Mouse (Mus musculus) C2C12 (cell line): ENCODE results near the gene Nup50. TPM values are rescaled to one million over a fixed set of nuclear protein-coding genes. Genes with fewer than 3 reads are reported as not detected.
"Not testable (repeated sequence)": the region's sequence is repeated elsewhere in the genome, so short reads cannot be mapped to it uniquely, and the experiment has no call there.

ENCODE experiments used
- H3K27me3 ChIP-seq: one replicate; pipeline ENCODE4 v1.6.1; 2011; ENCODE audit not compliant: control insufficient read depth, insufficient read depth, insufficient read length
- H3K36me3 ChIP-seq: one replicate; pipeline ENCODE4 v1.6.1; 2011; ENCODE audit not compliant: control insufficient read depth, insufficient read depth
- H3K4me3 ChIP-seq: one replicate; pipeline ENCODE4 v1.5.1; 2011; ENCODE audit warnings: mild to moderate bottlenecking, control low read depth; ENCODE audit not compliant: poor library complexity, insufficient read depth, severe bottlenecking
- H3K79me2 ChIP-seq: one replicate; pipeline ENCODE4 v1.6.1; 2011; ENCODE audit not compliant: control insufficient read depth, insufficient read depth
- H3K79me3 ChIP-seq: one replicate; pipeline ENCODE4 v1.6.1; 2011; ENCODE audit warnings: low read depth, control low read depth
- H3ac ChIP-seq: one replicate; pipeline ENCODE3; 2011; ENCODE audit warnings: low read depth; ENCODE audit not compliant: control insufficient read depth, insufficient read length
- CEBPB ChIP-seq: IDR thresholded peaks from one replicate; pipeline ENCODE4 v1.6.1; 2011; ENCODE audit warnings: low read depth, mild to moderate bottlenecking, control low read depth, moderate library complexity
- CTCF ChIP-seq: IDR thresholded peaks from one replicate; pipeline ENCODE4 v1.5.1; 2011; ENCODE audit not compliant: control insufficient read depth, insufficient read depth, insufficient read length
- FOSL1 ChIP-seq: IDR thresholded peaks from one replicate; pipeline ENCODE4 v1.8.0; 2011; ENCODE audit warnings: mild to moderate bottlenecking, low read length; ENCODE audit not compliant: poor library complexity, insufficient read depth, severe bottlenecking
- MAX ChIP-seq: IDR thresholded peaks from one replicate; pipeline ENCODE4 v1.6.1; 2011; ENCODE audit warnings: mild to moderate bottlenecking, control low read depth
- MYOD1 ChIP-seq: IDR thresholded peaks from one replicate; pipeline ENCODE4 v1.6.1; 2011; ENCODE audit warnings: low read depth; ENCODE audit not compliant: control insufficient read depth, insufficient read length
- MYOG ChIP-seq: IDR thresholded peaks from one replicate; pipeline ENCODE4 v1.6.1; 2011; ENCODE audit not compliant: control insufficient read depth, insufficient read length; ENCODE audit errors: extremely low read depth
- USF1 ChIP-seq: IDR thresholded peaks from one replicate; pipeline ENCODE4 v1.6.1; 2011; ENCODE audit warnings: low read depth, mild to moderate bottlenecking, control low read depth, moderate library complexity
- polyA plus RNA-seq: library from polyadenylated mRNA; unstranded; fragments of >200 nt; fragmentation: generic; extraction: Trizol; gene quantifications from one replicate; pipeline ENCODE4 v1.2.1, GENCODE M21; 2012; ENCODE audit warnings: missing spikeins

Nup50 gene
- polyA plus RNA-seq, 1 experiment, result 54.0 TPM

DNA sequence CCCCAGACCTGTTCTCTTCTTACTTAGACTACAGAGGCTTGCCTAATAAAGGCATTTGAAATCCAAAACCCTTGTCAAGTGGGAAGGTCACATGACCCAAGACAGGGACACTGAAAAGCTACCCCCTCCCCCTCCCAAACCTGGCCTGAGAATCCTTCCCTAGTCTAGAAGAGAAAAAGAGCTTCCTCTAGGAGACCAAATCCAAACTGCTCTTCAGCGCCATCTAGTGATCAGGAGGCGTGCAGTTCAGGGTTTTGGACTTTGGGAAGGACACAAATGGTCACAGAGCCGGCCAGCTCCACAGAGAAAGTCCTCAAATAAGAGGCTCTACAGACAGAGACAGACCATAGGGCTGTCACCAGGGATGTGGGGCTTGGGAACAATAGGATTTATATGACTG lies 31.6 kb upstream of the Nup50 start:
- no peak for TF ChIP-seq FOSL1
- peak; percentile 76 for TF ChIP-seq CTCF
- TF ChIP-seq CEBPB, result no peak
- TF ChIP-seq MAX, result no peak
- Histone ChIP-seq H3K79me3 (no peaks in the 10 kb centered on the region), H3ac (no peak overlapping the region), H3K4me3 (no peak overlapping the region), H3K36me3 (no peaks in the 10 kb centered on the region), H3K27me3 (peaks cover 28% of the 10 kb centered on the region), H3K79me2 (no peaks in the 10 kb centered on the region)

DNA sequence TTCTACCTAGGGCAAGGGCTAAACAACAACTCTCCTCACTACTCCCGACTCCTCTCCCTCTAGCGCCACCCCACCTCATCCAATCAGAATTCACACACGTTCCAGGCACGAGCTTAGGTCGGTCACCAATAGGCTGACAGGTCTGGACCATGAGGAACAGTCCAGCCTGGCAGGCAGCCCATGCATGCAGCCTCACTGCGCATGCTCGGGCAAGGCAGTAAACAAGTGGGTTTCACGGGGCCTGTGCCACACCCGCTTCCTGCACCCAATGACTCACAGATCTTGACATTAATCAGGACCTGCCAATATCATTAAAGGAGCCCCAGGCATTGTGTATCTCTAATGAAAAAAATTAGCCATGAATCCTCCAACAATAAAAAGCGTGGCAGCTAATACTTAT lies 27.0 kb upstream of the Nup50 start:
- H3ac ChIP-seq, H3K36me3 ChIP-seq, H3K4me3 ChIP-seq, H3K79me3 ChIP-seq, H3K79me2 ChIP-seq: not testable (repeated sequence)
- peaks cover 27% of the 10 kb centered on the region for H3K27me3 ChIP-seq

DNA sequence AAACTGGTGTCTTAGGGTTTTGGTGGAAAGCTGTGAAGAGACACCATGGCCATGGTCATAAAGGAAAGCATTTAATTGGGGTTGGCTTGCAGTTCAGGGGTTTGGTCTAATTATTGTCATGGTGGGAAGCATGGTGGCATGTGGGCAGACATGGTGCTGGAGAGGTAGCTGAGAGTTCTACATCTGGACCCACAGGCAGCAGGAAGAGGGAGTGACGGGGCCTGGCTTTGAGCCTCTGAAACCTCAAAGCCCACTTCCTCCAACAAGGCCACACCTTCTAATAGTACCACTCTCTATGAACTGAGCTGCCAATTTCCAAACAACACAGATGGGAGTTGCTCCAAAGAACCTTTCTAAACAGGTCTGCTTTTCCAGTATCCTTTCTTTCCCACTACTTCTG lies 26.5 kb upstream of the Nup50 start:
- H3ac ChIP-seq, result no peak overlapping the region
- TF ChIP-seq MYOD1, result no peak
- TF ChIP-seq USF1, result no peak
- no peak for TF ChIP-seq CEBPB

DNA sequence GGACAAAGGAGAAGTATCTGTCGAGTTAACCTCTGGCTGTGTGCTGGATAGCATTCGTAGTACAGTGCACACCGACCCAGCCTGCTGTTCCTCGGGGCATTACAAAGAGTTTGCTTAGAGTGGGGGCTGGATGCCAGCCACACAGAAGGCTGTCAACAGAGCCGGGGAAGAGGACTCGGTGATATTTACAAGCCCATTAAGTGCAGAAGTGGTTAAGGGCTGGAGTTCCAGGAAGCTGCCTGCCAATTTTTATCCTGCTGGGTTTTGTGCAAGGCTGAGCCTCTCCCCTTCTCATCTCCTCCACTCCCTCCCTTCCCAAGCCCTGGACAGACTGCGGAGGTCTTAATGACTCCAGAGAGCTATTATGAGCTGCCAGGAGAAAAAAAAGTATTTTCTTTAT lies 25.1 kb upstream of the Nup50 start:
- Histone ChIP-seq H3K79me2 (no peaks in the 10 kb centered on the region), H3K36me3 (no peaks in the 10 kb centered on the region), H3K27me3 (peaks cover 36% of the 10 kb centered on the region), H3ac (no peak overlapping the region), H3K4me3 (no peak overlapping the region), H3K79me3 (no peaks in the 10 kb centered on the region)
- TF ChIP-seq MYOG, result no peak
- no peak for TF ChIP-seq USF1
- no peak for TF ChIP-seq MYOD1
- TF ChIP-seq CTCF, result no peak
- no peak for TF ChIP-seq FOSL1
- TF ChIP-seq MAX, result no peak
- no peak for TF ChIP-seq CEBPB

More for the DNA sequence above, 26.5 kb upstream of the Nup50 start:
- no peaks in the 10 kb centered on the region for H3K36me3 ChIP-seq
- peaks cover 27% of the 10 kb centered on the region for H3K27me3 ChIP-seq
- no peak overlapping the region for H3K4me3 ChIP-seq
- no peaks in the 10 kb centered on the region for H3K79me2 ChIP-seq
- no peaks in the 10 kb centered on the region for H3K79me3 ChIP-seq

DNA sequence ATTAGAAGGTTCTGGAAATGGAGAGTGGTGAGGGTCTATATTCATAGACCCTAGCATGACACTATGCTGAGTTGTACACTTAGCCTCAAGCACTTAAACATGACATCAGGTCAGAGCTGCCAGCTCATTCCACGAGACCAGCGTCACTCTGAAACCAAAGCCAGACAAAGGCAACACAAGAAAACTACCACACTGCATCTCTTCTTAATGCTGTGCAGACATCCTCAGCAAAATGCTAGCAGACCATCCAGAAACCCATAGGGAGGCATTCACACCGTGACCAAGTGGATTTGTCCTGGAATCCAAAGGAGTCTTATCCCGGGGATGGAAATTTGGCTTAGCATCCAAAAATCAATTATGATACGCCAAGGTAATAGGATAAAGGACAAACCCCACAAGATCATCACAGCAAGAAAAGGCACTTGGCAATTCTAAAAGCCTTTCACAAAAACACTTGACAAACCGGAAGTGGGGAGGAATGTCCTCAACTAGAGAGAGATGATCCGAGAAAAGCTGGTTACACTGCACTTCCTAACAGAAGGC lies 19.3 kb upstream of the Nup50 start:
- Histone ChIP-seq H3K79me2 (no peaks in the 10 kb centered on the region), H3ac (no peak overlapping the region), H3K4me3 (no peak overlapping the region), H3K36me3 (no peaks in the 10 kb centered on the region), H3K79me3 (no peaks in the 10 kb centered on the region), H3K27me3 (peaks cover 57% of the 10 kb centered on the region)
- TF ChIP-seq CTCF (no peak), CEBPB (no peak), USF1 (no peak), MYOG (no peak), FOSL1 (no peak), MYOD1 (no peak), MAX (no peak)

DNA sequence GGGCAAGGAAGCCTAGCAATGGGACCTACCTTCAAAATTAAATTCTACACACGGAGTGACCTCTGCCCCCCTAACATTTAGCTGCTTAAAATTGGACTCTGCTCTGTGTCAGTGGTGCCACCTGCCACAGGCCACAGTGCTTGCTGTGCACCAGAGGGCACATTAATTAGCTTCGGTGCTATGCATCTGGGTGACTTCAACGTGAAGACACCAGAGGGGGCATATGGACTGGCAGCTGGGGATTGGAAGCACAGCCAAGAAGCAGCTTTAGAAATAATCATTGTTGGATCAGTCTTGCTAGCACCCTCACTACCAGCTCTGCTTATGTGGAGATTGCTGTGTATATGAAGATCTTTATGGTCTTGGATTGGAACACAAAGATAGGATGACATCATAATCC lies 10.0 kb upstream of the Nup50 start:
- H3K27me3 ChIP-seq, result no peaks in the 10 kb centered on the region
- no peak overlapping the region for H3ac ChIP-seq
- TF ChIP-seq MAX, result no peak
- no peaks in the 10 kb centered on the region for H3K79me3 ChIP-seq
- H3K79me2 ChIP-seq, result no peaks in the 10 kb centered on the region
- H3K4me3 ChIP-seq, result no peak overlapping the region
- no peaks in the 10 kb centered on the region for H3K36me3 ChIP-seq

DNA sequence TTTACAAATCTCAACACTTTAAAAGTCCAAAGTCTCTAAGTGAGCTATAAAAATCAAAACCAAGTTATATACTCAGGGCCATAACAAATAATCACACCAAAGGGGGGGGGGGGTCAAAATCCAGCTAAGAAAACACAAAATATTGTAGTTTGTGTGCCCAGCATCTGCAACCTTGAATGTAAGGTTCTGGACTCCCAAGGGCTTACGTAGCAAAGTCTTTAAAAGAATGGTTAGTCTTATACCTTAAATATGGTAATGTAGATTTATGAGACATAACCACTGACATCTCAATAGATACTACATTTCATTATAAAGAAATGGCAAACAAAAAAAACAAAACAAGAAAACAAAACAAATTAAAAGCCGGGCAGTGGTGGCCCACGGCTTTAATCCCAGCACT lies 3.3 kb upstream of the Nup50 start, which contains the start of gene Gm29666:
Gene Gm29666, minus strand, starts transcription at position 101 of the 400 bp plus-strand sequence.
- H3K36me3 ChIP-seq, result no peaks in the 10 kb centered on the region
- no peaks in the 10 kb centered on the region for H3K27me3 ChIP-seq
- no peak for TF ChIP-seq CEBPB
- TF ChIP-seq USF1, result no peak
- no peak for TF ChIP-seq FOSL1
- no peak for TF ChIP-seq CTCF
- no peak for TF ChIP-seq MAX
- TF ChIP-seq MYOG, result no peak
- no peak for TF ChIP-seq MYOD1
- no peak within 1 kb of the TSS for H3K4me3 ChIP-seq
- no peak within 1 kb of the TSS for H3ac ChIP-seq
- peaks cover 27% of the 10 kb centered on the region for H3K79me2 ChIP-seq
- peaks cover 14% of the 10 kb centered on the region for H3K79me3 ChIP-seq
